Mouse (Mus musculus) brain, embryonic 18.5 days (tissue): Measurements from ENCODE around the gene Slc30a10.
A peak's percentile ranks its signal among the peaks of the same experiment; 100 is the strongest.

Experiments
- DNase-seq: peaks from one replicate; pipeline ENCODE4 v3.0.0-alpha.2; 2012; ENCODE audit warnings: low read depth, low spot score

Slc30a10 gene

GRCm38 (mm10) chr1:185454575-185454954, at the start of gene Slc30a10:
TSS of gene Slc30a10 (plus strand) at chr1:185454848.
- no peak for DNase-seq

- DNase-seq: no peak
Observed at GRCm38 (mm10) chr1:185405921-185406320, 48.7 kb upstream of the Slc30a10 start.

GRCm38 (mm10) chr1:185409831-185410230, 44.8 kb upstream of the Slc30a10 start:
- DNase-seq: no peak

GRCm38 (mm10) chr1:185418011-185418410, 36.6 kb upstream of the Slc30a10 start:
- no peak for DNase-seq

GRCm38 (mm10) chr1:185419805-185420204, 34.8 kb upstream of the Slc30a10 start:
- DNase-seq: no peak

GRCm38 (mm10) chr1:185420776-185421175, 33.9 kb upstream of the Slc30a10 start:
- DNase-seq: no peak

GRCm38 (mm10) chr1:185426583-185426982, 28.1 kb upstream of the Slc30a10 start:
- no peak for DNase-seq

GRCm38 (mm10) chr1:185430488-185430887, 24.2 kb upstream of the Slc30a10 start:
- no peak for DNase-seq

GRCm38 (mm10) chr1:185431245-185431997, 23.2 kb upstream of the Slc30a10 start:
- DNase-seq: no peak

GRCm38 (mm10) chr1:185431998-185432317, 22.7 kb upstream of the Slc30a10 start:
- no peak for DNase-seq

- no peak for DNase-seq
Observed at GRCm38 (mm10) chr1:185433112-185433511, 21.5 kb upstream of the Slc30a10 start.

GRCm38 (mm10) chr1:185438841-185439580, 15.6 kb upstream of the Slc30a10 start:
- DNase-seq: peak; percentile 77

- no peak for DNase-seq
Observed at GRCm38 (mm10) chr1:185441703-185442472, 12.8 kb upstream of the Slc30a10 start.

GRCm38 (mm10) chr1:185448936-185449335, 5.7 kb upstream of the Slc30a10 start:
- no peak for DNase-seq

- no peak for DNase-seq
Observed at GRCm38 (mm10) chr1:185449727-185450126, 4.9 kb upstream of the Slc30a10 start.

- DNase-seq: no peak
Observed at GRCm38 (mm10) chr1:185451077-185451476, 3.6 kb upstream of the Slc30a10 start.

- no peak for DNase-seq
Observed at GRCm38 (mm10) chr1:185451495-185451894, 3.2 kb upstream of the Slc30a10 start.

GRCm38 (mm10) chr1:185452461-185452860, 2.2 kb upstream of the Slc30a10 start:
- DNase-seq: no peak

- DNase-seq: no peak
Observed at GRCm38 (mm10) chr1:185454144-185454543, 504 bp upstream of the Slc30a10 start.

GRCm38 (mm10) chr1:185454955-185455701, 480 bp downstream of the Slc30a10 start:
- DNase-seq: no peak

GRCm38 (mm10) chr1:185456327-185456726, 1.7 kb downstream of the Slc30a10 start:
- DNase-seq: no peak

- DNase-seq: no peak
Observed at GRCm38 (mm10) chr1:185460096-185460495, 5.4 kb downstream of the Slc30a10 start.
